Mouse (Mus musculus) midbrain, embryonic 15.5 days (tissue): ENCODE results near the gene Tbcb. TPM values are rescaled to one million over a fixed set of nuclear protein-coding genes. Genes with fewer than 3 reads are reported as not detected.

Source experiments
- ATAC-seq: fragments of 200-750 bp; cut with Nextera tagmentation; replicated peaks from 2 replicates; pipeline ENCODE4 v1.8.0; 2017; ENCODE audit warnings: moderate TSS enrichment
- H3K27ac ChIP-seq: fragments of 300-500 bp; sonication (generic); 2 replicates; pipeline ENCODE4 v1.5.1; 2015; ENCODE audit warnings: mild to moderate bottlenecking, inconsistent platforms
- H3K27me3 ChIP-seq: fragments of 300-500 bp; sonication (generic); replicated peaks from 2 replicates; pipeline ENCODE4 v1.6.1; 2015; ENCODE audit warnings: inconsistent platforms
- H3K36me3 ChIP-seq: fragments of 300-500 bp; sonication (generic); replicated peaks from 2 replicates; pipeline ENCODE4 v1.6.1; 2015; ENCODE audit warnings: inconsistent platforms
- H3K4me1 ChIP-seq: fragments of 300-500 bp; sonication (generic); 2 replicates; pipeline ENCODE4 v1.6.1; 2015; ENCODE audit warnings: inconsistent platforms
- H3K4me2 ChIP-seq: fragments of 300-500 bp; sonication (generic); 2 replicates; pipeline ENCODE4 v1.6.1; 2015; ENCODE audit warnings: inconsistent platforms, mild to moderate bottlenecking, moderate library complexity
- H3K4me3 ChIP-seq: fragments of 300-500 bp; sonication (generic); 2 replicates; pipeline ENCODE4 v1.5.1; 2015; ENCODE audit warnings: mild to moderate bottlenecking, inconsistent platforms
- H3K9ac ChIP-seq: fragments of 300-500 bp; sonication (generic); 2 replicates; pipeline ENCODE4 v1.6.1; 2015; ENCODE audit warnings: mild to moderate bottlenecking, inconsistent platforms
- H3K9me3 ChIP-seq: fragments of 300-500 bp; sonication (generic); 2 replicates; pipeline ENCODE4 v1.6.1; 2016; ENCODE audit warnings: inconsistent platforms
- WGBS: fragments of 180-500 bp; shearing (Covaris S2); methylation state at CpG from one replicate; pipeline ENCODE4 v1.1.7; 2015; ENCODE audit warnings: mixed read lengths; 5-methylcytosine and 5-hydroxymethylcytosine counted together
- polyA plus RNA-seq: library from polyadenylated mRNA; unstranded; fragments of >200 nt; fragmentation: Nextera tagmentation; extraction: Ambion mirVana; gene quantifications from 2 replicates; pipeline ENCODE4 v1.2.1, GENCODE M21; 2015

The Tbcb gene
- polyA plus RNA-seq, result 429 and 432 TPM in 2 replicates

GRCm38 (mm10) chr7:30231669-30232454 is at the start of gene Tbcb, which contains the start of gene Polr2i:
Gene Tbcb (minus strand): TSS chr7:30232272.
Gene Polr2i (plus strand): TSS chr7:30231948.
- under 1% methylated on average over 67 of the region's 67 CpGs for WGBS
- Histone ChIP-seq H3K9ac (peak within 1 kb of the TSS; percentile 54), H3K27me3 (no peaks in the 10 kb centered on the region), H3K9me3 (no peaks in the 10 kb centered on the region), H3K4me3 (peak within 1 kb of the TSS; percentile 53), H3K36me3 (peaks cover 15% of the 10 kb centered on the region), H3K4me2 (peak within 1 kb of the TSS; percentile 84), H3K4me1 (peaks cover 23% of the 10 kb centered on the region), H3K27ac (peak within 1 kb of the TSS; percentile 98)
- ATAC-seq, result peak; percentile 96

GRCm38 (mm10) chr7:30281522-30281921 is 49.5 kb upstream of the Tbcb start:
- 85% methylated on average over 4 of the region's 4 CpGs for WGBS
- Histone ChIP-seq H3K27ac (no peak overlapping the region), H3K4me1 (peaks cover 13% of the 10 kb centered on the region), H3K4me3 (peak overlapping the region; percentile 69; the same call in 1 of the 2 replicates), H3K4me2 (peak overlapping the region; percentile 98), H3K27me3 (no peaks in the 10 kb centered on the region), H3K36me3 (no peaks in the 10 kb centered on the region), H3K9ac (no peak overlapping the region), H3K9me3 (no peaks in the 10 kb centered on the region)
- no peak for ATAC-seq

GRCm38 (mm10) chr7:30280670-30281138 is 48.6 kb upstream of the Tbcb start:
- Histone ChIP-seq H3K9me3 (no peaks in the 10 kb centered on the region), H3K4me1 (peaks cover 13% of the 10 kb centered on the region), H3K27me3 (no peaks in the 10 kb centered on the region), H3K9ac (peak overlapping the region; percentile 64), H3K36me3 (no peaks in the 10 kb centered on the region), H3K27ac (peak overlapping the region; percentile 98), H3K4me3 (peak overlapping the region; percentile 69), H3K4me2 (peak overlapping the region; percentile 98)
- peak; percentile 91 for ATAC-seq
- under 1% methylated on average over 20 of the region's 20 CpGs for WGBS

DNA sequence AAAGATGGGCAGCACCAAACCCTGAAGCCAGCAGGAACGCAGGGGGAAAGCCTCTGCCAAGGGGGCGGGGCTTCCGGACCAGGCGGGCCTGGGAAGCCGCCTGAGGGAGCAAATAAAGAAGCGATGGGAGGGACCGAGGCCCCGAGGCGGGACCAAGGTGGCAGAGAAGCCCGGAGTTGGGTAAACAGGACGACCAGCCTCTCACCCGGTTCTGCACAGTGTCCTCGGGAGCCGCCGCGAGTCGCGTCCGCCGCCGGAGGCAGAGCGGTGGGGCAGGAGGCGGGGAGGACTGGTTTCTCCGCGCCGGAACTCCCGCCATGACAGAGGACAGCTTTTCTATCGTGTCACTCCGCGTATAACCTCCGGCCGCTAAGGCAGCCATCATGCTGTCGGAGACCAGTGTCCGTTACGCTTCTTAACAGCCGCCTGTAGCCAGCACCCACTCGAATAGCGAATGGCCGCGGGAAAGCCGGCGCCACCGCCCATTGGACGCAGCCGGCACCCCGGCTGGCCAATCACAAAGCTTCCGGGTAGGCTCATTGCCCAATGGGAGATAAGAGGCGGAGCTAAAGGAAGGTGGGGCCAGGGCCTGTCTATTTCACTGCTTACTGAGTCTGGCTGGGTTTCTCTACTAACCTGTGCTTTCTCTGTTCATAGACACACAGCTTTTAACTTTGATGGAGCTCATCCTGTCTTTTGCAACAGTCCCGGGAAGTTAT is 48.0 kb upstream of the Tbcb start, which contains the start of the genes Thap8 and Wdr62:
Gene Thap8, plus strand, starts transcription at position 144 of the 719 bp plus-strand sequence.
Gene Wdr62, minus strand, starts transcription at position 469 of the 719 bp plus-strand sequence.
- H3K4me2 ChIP-seq, result peak within 1 kb of the TSS; percentile 98
- peak within 1 kb of the TSS; percentile 69 for H3K4me3 ChIP-seq
- H3K4me1 ChIP-seq, result peaks cover 13% of the 10 kb centered on the region
- peak within 1 kb of the TSS; percentile 98 for H3K27ac ChIP-seq
- H3K9ac ChIP-seq, result peak within 1 kb of the TSS; percentile 64
- H3K27me3 ChIP-seq, result no peaks in the 10 kb centered on the region
- WGBS, result under 1% methylated on average over 49 of the region's 49 CpGs
- H3K9me3 ChIP-seq, result no peaks in the 10 kb centered on the region
- peak; percentile 97 for ATAC-seq
- no peaks in the 10 kb centered on the region for H3K36me3 ChIP-seq

DNA sequence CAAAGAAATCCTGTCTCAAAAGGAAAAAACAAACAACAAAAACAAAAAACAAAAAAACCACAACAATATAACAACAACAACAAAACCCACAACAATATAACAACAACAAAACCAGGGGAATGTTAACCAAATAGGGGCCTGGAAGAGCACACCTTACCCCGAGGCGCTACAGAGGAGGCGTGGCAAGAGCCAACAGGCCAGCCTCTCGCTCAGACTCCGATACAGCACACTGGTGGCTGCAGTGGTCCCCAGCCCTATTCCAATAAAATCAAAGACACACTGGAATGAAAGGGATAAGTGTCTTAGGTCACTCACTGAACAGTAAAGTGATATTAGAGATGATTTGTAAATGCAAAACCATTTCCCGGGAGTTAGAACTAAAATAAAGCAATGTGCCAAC is 47.5 kb upstream of the Tbcb start:
- no peak for ATAC-seq
- H3K4me2 ChIP-seq, result peak overlapping the region; percentile 98
- H3K9ac ChIP-seq, result peak overlapping the region; percentile 38
- 0% methylated on average over 6 of the region's 6 CpGs for WGBS
- peaks cover 13% of the 10 kb centered on the region for H3K4me1 ChIP-seq
- no peaks in the 10 kb centered on the region for H3K36me3 ChIP-seq
- H3K4me3 ChIP-seq, result peak overlapping the region; percentile 69
- H3K27ac ChIP-seq, result no peak overlapping the region
- H3K9me3 ChIP-seq, result no peaks in the 10 kb centered on the region
- H3K27me3 ChIP-seq, result no peaks in the 10 kb centered on the region

DNA sequence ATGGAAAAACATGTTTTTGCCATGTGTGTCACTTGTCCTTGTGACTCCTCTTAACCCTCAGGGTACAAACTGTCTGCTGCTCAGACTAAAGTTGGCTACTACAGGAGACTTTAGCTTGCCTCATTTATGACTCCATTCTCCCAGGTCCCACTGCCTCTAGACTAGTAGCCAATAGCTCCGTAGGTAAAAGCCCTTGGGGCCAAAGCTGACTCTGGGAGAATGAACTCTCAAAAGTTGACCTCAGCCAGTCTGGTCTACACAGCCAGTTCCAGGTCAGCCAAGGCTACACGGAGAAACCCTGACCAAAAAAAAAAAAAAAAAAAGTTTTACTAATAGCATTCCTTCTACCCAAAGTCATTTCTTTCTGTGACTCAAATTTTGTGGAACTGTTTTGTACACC is 46.8 kb upstream of the Tbcb start:
- Histone ChIP-seq H3K36me3 (no peaks in the 10 kb centered on the region), H3K9ac (no peak overlapping the region), H3K4me3 (no peak overlapping the region), H3K4me2 (no peak overlapping the region), H3K27ac (no peak overlapping the region), H3K9me3 (no peaks in the 10 kb centered on the region), H3K4me1 (peaks cover 13% of the 10 kb centered on the region), H3K27me3 (no peaks in the 10 kb centered on the region)
- no peak for ATAC-seq
- WGBS, result 64% methylated on average over 2 of the region's 2 CpGs

DNA sequence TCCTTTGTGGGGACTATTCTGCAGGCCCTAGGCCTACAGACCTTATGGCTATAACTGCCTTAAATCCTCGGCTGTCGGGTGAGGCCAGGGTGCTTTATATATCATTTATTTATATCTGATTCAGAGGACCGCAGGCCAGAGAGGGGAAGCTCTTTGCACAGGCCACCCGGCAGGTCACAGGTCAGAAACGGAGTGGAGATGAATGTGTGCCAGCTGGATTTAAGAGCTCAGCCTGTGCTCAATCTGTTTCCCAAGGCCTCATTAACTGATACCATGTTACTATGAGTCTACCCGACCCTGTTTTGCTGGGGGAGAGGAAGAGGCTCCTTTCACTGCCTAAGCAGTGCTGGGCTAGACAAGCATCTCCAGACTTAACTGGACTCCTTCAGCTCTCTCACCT is 42.3 kb upstream of the Tbcb start:
- no peak overlapping the region for H3K4me2 ChIP-seq
- H3K27ac ChIP-seq, result no peak overlapping the region
- no peak overlapping the region for H3K9ac ChIP-seq
- ATAC-seq, result no peak
- H3K4me3 ChIP-seq, result no peak overlapping the region
- 90% methylated on average over 6 of the region's 6 CpGs for WGBS
- H3K36me3 ChIP-seq, result no peaks in the 10 kb centered on the region
- H3K9me3 ChIP-seq, result no peaks in the 10 kb centered on the region
- H3K4me1 ChIP-seq, result peaks cover 2% of the 10 kb centered on the region; the same call in 1 of the 2 replicates
- H3K27me3 ChIP-seq, result no peaks in the 10 kb centered on the region

- no peak for ATAC-seq
- WGBS, result 85% methylated on average over 4 of the region's 4 CpGs
- H3K27ac ChIP-seq, result no peak overlapping the region
- H3K9ac ChIP-seq, result no peak overlapping the region
- no peaks in the 10 kb centered on the region for H3K9me3 ChIP-seq
- H3K4me3 ChIP-seq, result no peak overlapping the region
- no peaks in the 10 kb centered on the region for H3K27me3 ChIP-seq
- H3K36me3 ChIP-seq, result no peaks in the 10 kb centered on the region
- H3K4me1 ChIP-seq, result no peaks in the 10 kb centered on the region
- no peak overlapping the region for H3K4me2 ChIP-seq
Observed at GRCm38 (mm10) chr7:30269641-30270040, 37.6 kb upstream of the Tbcb start.

DNA sequence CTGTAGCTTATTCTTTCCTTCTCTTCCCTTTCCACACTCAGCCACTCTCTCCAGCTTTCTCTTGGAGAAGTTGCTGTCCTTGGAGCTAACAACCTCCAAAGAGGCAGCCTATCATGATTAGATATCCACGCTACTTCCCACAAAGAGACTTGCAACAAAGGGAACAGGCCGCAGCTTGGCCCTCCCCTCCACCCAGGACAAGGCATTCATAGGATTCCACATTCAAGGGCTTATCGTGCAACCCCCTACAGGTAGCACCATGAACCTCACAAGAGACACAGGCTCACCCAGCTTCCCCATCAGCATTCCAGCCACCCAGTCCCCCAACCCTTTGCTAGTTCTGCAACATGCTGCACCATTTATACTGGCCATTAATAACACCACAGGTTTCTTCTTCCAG is 34.7 kb upstream of the Tbcb start:
- WGBS, result 82% methylated on average over 3 of the region's 3 CpGs
- Histone ChIP-seq H3K9me3 (no peaks in the 10 kb centered on the region), H3K27ac (no peak overlapping the region)

GRCm38 (mm10) chr7:30265935-30266334 is 33.9 kb upstream of the Tbcb start:
- H3K4me1 ChIP-seq, result no peaks in the 10 kb centered on the region
- no peak for ATAC-seq
- H3K9me3 ChIP-seq, result no peaks in the 10 kb centered on the region
- H3K9ac ChIP-seq, result no peak overlapping the region
- H3K4me3 ChIP-seq, result no peak overlapping the region
- no peak overlapping the region for H3K27ac ChIP-seq
- no peaks in the 10 kb centered on the region for H3K27me3 ChIP-seq
- WGBS, result 93% methylated on average over 7 of the region's 7 CpGs
- H3K36me3 ChIP-seq, result no peaks in the 10 kb centered on the region
- no peak overlapping the region for H3K4me2 ChIP-seq

More for the DNA sequence above, 34.7 kb upstream of the Tbcb start:
- H3K9ac ChIP-seq, result no peak overlapping the region
- ATAC-seq, result no peak
- no peaks in the 10 kb centered on the region for H3K36me3 ChIP-seq
- H3K4me3 ChIP-seq, result no peak overlapping the region
- H3K4me1 ChIP-seq, result no peaks in the 10 kb centered on the region
- H3K4me2 ChIP-seq, result no peak overlapping the region
- no peaks in the 10 kb centered on the region for H3K27me3 ChIP-seq

DNA sequence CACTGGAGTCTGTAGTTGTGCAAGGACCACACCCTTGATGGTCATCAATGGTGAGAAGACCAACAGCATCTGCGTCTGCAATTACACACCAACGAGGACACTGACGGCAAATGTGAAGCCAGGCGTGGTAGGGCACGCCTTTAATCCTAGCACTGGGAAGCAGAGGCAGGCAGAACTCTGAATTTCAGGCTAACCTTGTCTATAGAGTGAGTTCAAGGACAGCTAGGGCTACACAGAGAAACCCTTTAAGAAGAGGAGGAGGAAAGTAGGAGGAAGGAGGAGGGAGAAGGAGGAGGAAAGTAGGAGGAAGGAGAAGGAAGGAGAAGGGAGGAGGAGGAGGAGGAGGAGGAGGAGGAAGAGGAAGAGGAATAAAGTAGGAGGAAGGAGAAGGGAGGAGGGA is 33.5 kb upstream of the Tbcb start:
- Histone ChIP-seq H3K4me3 (no peak overlapping the region), H3K27ac (no peak overlapping the region), H3K4me2 (no peak overlapping the region), H3K27me3 (no peaks in the 10 kb centered on the region), H3K9ac (no peak overlapping the region), H3K4me1 (no peaks in the 10 kb centered on the region), H3K36me3 (no peaks in the 10 kb centered on the region), H3K9me3 (no peaks in the 10 kb centered on the region)
- no peak for ATAC-seq
- WGBS, result 96% methylated on average over 5 of the region's 5 CpGs

- Histone ChIP-seq H3K4me2 (no peak overlapping the region), H3K4me3 (no peak overlapping the region), H3K9me3 (no peaks in the 10 kb centered on the region), H3K9ac (no peak overlapping the region), H3K27ac (no peak overlapping the region), H3K4me1 (no peaks in the 10 kb centered on the region), H3K36me3 (no peaks in the 10 kb centered on the region), H3K27me3 (no peaks in the 10 kb centered on the region)
- WGBS, result 86% methylated on average over 2 of the region's 2 CpGs
- no peak for ATAC-seq
Observed at GRCm38 (mm10) chr7:30265041-30265440, 33.0 kb upstream of the Tbcb start.
